Mouse (Mus musculus) thymus, adult 2 months (tissue): ENCODE measurements at regions not wholly inside any gene's neighbourhood (a gene's known extent, or its start where the extent isn't known, plus 50 kb on each side); places are given as distances from the start of the nearest gene placed in this dataset.

Experiments used
- DNase-seq: peaks from one replicate; pipeline ENCODE4 v3.0.0; 2021
- H3K27ac ChIP-seq: fragments of 200-500 bp; 2 replicates; pipeline ENCODE4 v1.5.1; 2012; ENCODE audit warnings: low read length, control low read depth; ENCODE audit not compliant: control insufficient read depth, insufficient read depth
- H3K27me3 ChIP-seq: fragments of 200-500 bp; 2 replicates; pipeline ENCODE4 v1.6.1; 2012; ENCODE audit warnings: mild to moderate bottlenecking, low read length, moderate library complexity, mixed read lengths; ENCODE audit not compliant: control insufficient read depth, insufficient read depth
- H3K36me3 ChIP-seq: fragments of 200-500 bp; 2 replicates; pipeline ENCODE4 v1.6.1; 2012; ENCODE audit warnings: mild to moderate bottlenecking, low read length, moderate library complexity; ENCODE audit not compliant: control insufficient read depth, insufficient read depth
- H3K4me1 ChIP-seq: fragments of 200-500 bp; replicated peaks from 2 replicates; pipeline ENCODE4 v1.6.1; 2012; ENCODE audit warnings: low read length; ENCODE audit not compliant: control insufficient read depth, insufficient read depth
- H3K4me3 ChIP-seq: fragments of 200-500 bp; 2 replicates; pipeline ENCODE4 v1.5.1; 2012; ENCODE audit warnings: mild to moderate bottlenecking, low read length, control low read depth, moderate library complexity; ENCODE audit not compliant: control insufficient read depth, insufficient read depth
- CTCF ChIP-seq: fragments of 200-500 bp; IDR thresholded peaks from 2 replicates; pipeline ENCODE4 v1.5.1; 2012; ENCODE audit warnings: mild to moderate bottlenecking, control low read depth, low read length, moderate library complexity, borderline replicate concordance; ENCODE audit not compliant: control insufficient read depth, poor library complexity, insufficient read depth; ENCODE audit errors: extremely low read depth
- POLR2A ChIP-seq: fragments of 200-500 bp; IDR thresholded peaks from 2 replicates; pipeline ENCODE4 v1.6.1; 2012; ENCODE audit warnings: mild to moderate bottlenecking, low read length, control low read depth, moderate library complexity; ENCODE audit not compliant: control insufficient read depth, poor library complexity, insufficient read depth; ENCODE audit errors: extremely low read depth
- WGBS: fragments of 180-500 bp; shearing (Covaris S2); methylation state at CpG from one replicate; pipeline ENCODE4 v1.1.7; 2018; 5-methylcytosine and 5-hydroxymethylcytosine counted together

GRCm38 (mm10) chr16:30172798-30173202 is 94.5 kb downstream of the Cpn2 start:
- no peak for TF ChIP-seq POLR2A
- TF ChIP-seq CTCF: no peak
- WGBS: 5% methylated on average over 9 of the region's 9 CpGs
- DNase-seq: peak; percentile 47

GRCm38 (mm10) chr16:30173953-30174874 is 93.1 kb downstream of the Cpn2 start:
- 56% methylated on average over 8 of the region's 8 CpGs for WGBS
- Histone ChIP-seq H3K4me1 (peaks cover 59% of the 10 kb centered on the region), H3K27me3 (no peaks in the 10 kb centered on the region), H3K4me3 (no peak overlapping the region), H3K27ac (no peak overlapping the region), H3K36me3 (no peaks in the 10 kb centered on the region)
- TF ChIP-seq POLR2A: no peak
- TF ChIP-seq CTCF: no peak
- no peak for DNase-seq

More at GRCm38 (mm10) chr16:30172798-30173202, 94.5 kb downstream of the Cpn2 start:
- Histone ChIP-seq H3K27ac (no peak overlapping the region), H3K4me3 (no peak overlapping the region), H3K27me3 (no peaks in the 10 kb centered on the region), H3K36me3 (no peaks in the 10 kb centered on the region), H3K4me1 (peaks cover 47% of the 10 kb centered on the region)

- H3K4me1 ChIP-seq: peaks cover 77% of the 10 kb centered on the region
- 17% methylated on average over 5 of the region's 5 CpGs for WGBS
- no peaks in the 10 kb centered on the region for H3K36me3 ChIP-seq
- TF ChIP-seq POLR2A: no peak
- TF ChIP-seq CTCF: no peak
- peak; percentile 32 for DNase-seq
- no peak overlapping the region for H3K4me3 ChIP-seq
- H3K27me3 ChIP-seq: no peaks in the 10 kb centered on the region
- no peak overlapping the region for H3K27ac ChIP-seq
Measured at GRCm38 (mm10) chr16:30176306-30176705, 91.0 kb downstream of the Cpn2 start.

GRCm38 (mm10) chr16:30177769-30178168 is 89.5 kb downstream of the Cpn2 start:
- TF ChIP-seq POLR2A (no peak), CTCF (no peak)
- no peaks in the 10 kb centered on the region for H3K36me3 ChIP-seq
- H3K27me3 ChIP-seq: no peaks in the 10 kb centered on the region
- H3K4me3 ChIP-seq: no peak overlapping the region
- H3K27ac ChIP-seq: no peak overlapping the region
- no peak for DNase-seq
- peaks cover 71% of the 10 kb centered on the region for H3K4me1 ChIP-seq
- WGBS: 49% methylated on average over 7 of the region's 7 CpGs

- WGBS: 81% methylated on average over 6 of the region's 6 CpGs
- peaks cover 71% of the 10 kb centered on the region for H3K4me1 ChIP-seq
- no peak for TF ChIP-seq CTCF
- no peak for TF ChIP-seq POLR2A
- no peak overlapping the region for H3K4me3 ChIP-seq
- no peak for DNase-seq
- no peaks in the 10 kb centered on the region for H3K27me3 ChIP-seq
- H3K27ac ChIP-seq: no peak overlapping the region
- H3K36me3 ChIP-seq: no peaks in the 10 kb centered on the region
Measured at GRCm38 (mm10) chr16:30178596-30178995, 88.7 kb downstream of the Cpn2 start.

- H3K36me3 ChIP-seq: no peaks in the 10 kb centered on the region
- H3K4me1 ChIP-seq: peaks cover 68% of the 10 kb centered on the region
- no peak overlapping the region for H3K27ac ChIP-seq
- no peaks in the 10 kb centered on the region for H3K27me3 ChIP-seq
- H3K4me3 ChIP-seq: no peak overlapping the region
- no peak for TF ChIP-seq CTCF
- TF ChIP-seq POLR2A: no peak
- DNase-seq: peak; percentile 25
- 22% methylated on average over 5 of the region's 5 CpGs for WGBS
Measured at GRCm38 (mm10) chr16:30179504-30179976, 87.8 kb downstream of the Cpn2 start.

- Histone ChIP-seq H3K4me1 (peaks cover 80% of the 10 kb centered on the region), H3K36me3 (no peaks in the 10 kb centered on the region), H3K27me3 (no peaks in the 10 kb centered on the region), H3K27ac (peak overlapping the region; percentile 82), H3K4me3 (no peak overlapping the region)
- DNase-seq: peak; percentile 84
- 3% methylated on average over 8 of the region's 8 CpGs for WGBS
- TF ChIP-seq POLR2A: 0 out of 2 replicates have a peak, but pooled peaks have one; percentile 28
- no peak for TF ChIP-seq CTCF
Measured at GRCm38 (mm10) chr16:30181116-30181515, 86.2 kb downstream of the Cpn2 start.
